Mouse (Mus musculus) megakaryocyte, adult 5-6 weeks (primary cell): Measurements from ENCODE around the gene Arhgef19. TPM values are rescaled to one million over a fixed set of nuclear protein-coding genes. Genes with fewer than 3 reads are reported as not detected.

Experiments used
- ATAC-seq: 2 replicates; pipeline ENCODE4 v1.8.0; 2016; ENCODE audit warnings: mild to moderate bottlenecking, inconsistent platforms; ENCODE audit not compliant: poor library complexity, severe bottlenecking
- total RNA-seq, 2 experiments: library from RNA; stranded (forward) in 1 of 2; stranded (reverse) in 1 of 2; fragments of 153-499, 151-499 nt in 1 of 2; fragments of 221-1000, 200-1000 nt in 1 of 2; gene quantifications; 2 replicates each; pipeline versions ENCODE4 v1.2.3 to v1.2.4; 2015 to 2017

Arhgef19 gene
- total RNA-seq, 2 experiments from 2014 or later = not detected

DNA sequence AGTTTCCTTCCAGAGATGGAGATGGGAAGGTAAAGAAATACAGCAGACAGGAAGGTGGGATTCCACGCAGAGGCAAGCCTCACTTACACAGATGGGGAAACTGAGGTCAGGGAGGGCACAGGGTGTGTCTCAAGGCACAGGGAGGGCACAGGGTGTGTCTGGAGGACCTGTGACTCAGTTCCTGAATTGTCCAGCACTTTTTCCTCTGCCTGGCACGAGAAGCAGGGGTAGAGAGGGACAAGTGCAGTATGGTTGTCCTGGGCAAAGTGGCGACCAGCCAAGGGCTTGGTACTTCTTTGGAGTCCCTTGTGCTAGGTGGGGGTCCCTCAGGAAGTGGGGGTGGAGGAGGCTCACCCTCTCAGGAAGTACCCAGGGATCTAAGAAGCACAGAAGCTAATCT is 42.8 kb downstream of the Arhgef19 start:
- peak; percentile 40 for ATAC-seq

DNA sequence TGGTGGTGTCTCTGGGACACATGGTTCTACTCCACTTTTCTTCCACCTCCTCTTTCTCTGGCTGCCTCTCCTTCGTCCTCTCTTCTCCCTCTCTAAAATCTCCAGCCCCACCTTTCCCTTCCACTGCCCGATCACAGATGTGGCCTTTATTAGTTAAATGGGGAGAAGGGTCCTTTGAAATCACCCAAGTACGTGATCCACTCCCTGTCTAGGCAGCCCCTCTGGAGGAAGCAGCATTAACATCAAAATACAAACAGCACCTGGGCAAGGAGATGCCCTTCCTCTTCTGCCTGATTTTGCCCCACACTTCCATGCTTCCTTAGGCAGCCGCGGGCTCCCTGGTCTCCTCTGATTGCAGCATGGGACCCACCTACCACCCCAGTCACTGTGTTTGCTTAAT is 43.3 kb downstream of the Arhgef19 start:
- ATAC-seq = no peak

DNA sequence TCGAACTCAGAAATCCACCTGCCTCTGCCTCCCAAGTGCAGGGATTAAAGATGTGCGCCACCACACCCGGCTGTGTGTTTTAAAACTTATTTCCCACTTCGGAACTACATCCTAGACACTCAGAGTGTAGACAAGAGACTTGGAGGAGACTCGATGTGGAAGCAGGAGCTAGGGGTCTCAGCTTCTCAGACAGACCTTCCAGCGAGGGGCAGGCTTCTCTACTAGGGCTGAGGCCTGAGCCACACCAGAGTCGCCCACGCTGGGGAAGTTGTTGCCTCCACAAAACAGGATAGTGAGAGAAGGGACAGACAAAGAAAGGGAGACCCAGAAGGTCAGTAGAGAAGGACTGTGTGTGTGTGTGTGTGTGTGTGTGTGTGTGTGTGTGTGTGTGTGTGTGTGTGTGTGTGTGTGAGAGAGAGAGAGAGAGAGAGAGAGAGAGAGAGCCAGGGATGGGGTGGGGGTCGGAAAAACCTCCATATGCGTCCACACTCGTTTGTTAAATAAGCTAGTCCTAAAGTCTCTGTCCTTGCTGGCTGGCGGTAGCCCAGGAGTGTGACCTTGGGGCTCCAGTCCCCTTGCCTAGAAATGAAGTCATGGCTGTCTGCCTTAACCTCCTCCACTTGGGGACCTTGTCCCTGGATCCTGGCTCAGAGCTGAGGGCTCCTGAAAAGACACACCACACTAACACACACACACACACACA is 44.0 kb downstream of the Arhgef19 start:
- no peak for ATAC-seq

DNA sequence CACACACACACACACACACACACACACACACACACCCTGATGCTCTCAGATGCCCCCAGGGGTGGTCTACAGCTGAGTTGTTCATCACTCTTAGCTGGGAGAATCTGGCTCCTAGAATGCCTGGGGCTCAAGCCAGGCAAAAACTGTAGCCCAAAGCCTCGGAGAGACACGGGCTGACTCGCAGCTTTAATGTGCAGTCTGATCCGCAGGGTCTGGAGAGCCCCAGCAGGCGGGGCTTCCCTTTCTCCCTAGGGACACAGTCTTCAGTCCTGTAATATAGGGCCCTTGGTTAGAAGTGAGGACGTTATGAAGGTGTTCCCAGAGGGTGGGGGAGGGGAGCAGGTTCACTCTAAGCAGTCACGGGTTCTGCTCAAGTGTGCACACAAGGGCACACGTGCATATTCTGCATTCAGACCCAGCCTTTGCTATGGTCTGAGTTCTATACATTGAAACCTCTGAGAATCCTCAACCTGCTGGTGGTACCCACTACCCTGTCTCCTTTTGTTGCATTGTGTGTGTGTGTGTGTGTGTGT is 44.6 kb downstream of the Arhgef19 start:
- ATAC-seq = no peak

DNA sequence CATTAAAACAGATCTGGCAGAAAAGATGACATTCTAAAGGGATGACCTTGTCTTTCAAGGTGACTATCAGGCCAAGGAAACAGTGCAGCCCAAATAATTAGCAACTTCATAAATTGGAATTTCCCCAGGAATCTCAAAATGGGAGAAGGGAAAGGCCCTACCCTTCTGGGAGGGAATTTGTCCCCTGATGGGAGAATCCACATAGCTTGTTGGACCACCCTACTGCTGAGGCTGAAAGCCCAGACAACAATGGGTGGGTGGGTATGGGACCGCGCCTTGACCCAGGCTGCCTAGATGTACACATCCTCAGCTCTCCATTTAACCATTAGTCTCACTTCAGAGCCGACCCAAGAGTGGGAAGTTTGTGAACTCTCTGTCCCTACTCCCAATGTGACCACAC is 45.2 kb downstream of the Arhgef19 start:
- no peak for ATAC-seq

DNA sequence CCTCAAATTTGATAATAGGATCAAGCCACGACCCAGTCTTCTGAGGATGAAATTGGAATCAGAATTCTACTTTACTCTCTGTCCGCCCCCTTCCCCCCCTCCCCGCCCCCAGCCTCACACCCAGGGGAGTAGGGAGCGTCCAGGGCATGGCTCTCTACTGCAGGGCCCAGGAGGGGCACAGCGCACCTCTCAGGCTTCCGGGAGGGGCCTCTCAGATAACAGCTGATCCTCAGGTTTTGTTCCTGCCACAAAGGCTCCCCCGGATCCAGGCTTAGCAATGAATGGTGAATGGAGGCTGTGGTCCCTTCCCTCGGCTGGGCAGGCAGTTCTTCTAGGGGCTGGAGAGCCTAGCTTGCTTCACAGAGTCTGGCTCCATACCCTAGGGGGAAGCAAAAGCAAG is 45.8 kb downstream of the Arhgef19 start:
- no peak for ATAC-seq

DNA sequence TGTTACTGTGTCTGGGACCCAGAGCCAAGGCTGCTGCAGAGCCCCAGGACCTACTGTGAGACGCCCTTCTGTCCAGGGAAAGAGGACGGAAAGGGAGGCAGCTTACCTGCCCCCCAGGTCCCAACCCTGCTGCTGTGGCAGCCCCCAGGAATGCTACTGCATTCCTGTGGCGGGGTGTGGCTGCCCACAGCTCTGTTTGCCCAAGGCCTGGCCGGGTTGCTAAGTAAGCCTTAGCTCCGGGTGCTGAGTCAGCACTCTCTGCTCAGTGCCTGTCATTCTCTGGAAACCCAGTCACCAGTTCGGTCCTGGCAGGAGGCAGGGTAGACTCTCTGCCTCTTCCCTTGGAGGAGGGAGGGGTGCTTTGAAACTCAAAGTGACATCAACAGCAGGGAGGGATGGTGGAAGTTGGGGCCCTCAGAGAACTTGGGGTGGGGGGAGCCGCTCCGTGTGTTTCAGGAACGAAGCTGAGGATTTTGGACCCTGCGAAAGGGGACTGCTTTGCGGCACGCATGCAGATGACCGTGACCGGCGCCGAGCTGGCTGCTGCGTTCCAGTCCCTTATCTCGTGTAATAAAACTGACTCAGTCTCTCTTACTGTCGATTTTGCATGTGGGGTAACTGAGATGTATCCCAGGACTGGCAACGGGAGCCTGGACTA is 47.7 kb downstream of the Arhgef19 start:
- peak; percentile 60 for ATAC-seq

DNA sequence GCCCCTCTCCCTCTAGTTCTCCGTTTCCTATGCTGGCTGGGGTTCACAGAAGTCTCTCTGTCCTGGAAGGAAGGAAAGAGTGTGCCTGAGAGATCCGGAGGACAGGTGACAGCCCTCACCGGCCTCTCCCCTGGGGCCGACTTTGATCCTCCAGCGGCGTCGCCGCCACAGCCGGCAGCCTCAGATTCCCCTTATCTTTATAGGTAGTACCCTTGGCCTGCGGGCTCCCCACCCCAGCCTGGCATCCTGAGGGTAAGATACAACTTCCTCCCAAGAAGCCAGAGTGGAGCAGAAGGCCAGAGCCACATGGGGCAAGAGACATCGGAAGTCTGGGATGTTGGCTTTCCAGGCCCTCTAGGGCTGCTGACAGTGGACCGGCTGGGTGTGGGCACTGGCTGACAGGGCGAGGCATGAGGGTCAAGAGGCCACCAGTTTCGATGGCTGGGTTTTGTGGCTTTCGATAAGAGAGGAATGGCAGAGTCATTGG is 48.3 kb downstream of the Arhgef19 start:
- peak; percentile 60 for ATAC-seq

DNA sequence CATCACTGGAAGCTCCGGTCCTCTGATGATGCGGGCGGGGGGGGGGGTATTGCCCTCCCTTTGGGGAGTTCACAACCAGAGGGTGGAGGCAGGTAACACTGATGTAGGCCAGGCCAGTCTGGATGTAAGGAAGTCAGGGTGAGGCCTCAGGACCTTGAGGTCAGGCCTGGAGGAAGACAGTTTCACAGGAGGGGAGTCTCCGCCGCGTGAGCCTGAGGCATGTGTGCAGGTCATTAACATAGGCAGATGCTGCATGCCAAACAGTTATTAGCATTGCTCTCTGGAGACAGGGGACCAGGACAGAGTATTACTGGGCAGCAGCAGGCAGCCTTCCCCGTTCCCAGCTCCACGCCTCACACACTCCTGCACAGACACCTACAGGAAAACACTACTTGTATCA is 48.9 kb downstream of the Arhgef19 start:
- no peak for ATAC-seq

DNA sequence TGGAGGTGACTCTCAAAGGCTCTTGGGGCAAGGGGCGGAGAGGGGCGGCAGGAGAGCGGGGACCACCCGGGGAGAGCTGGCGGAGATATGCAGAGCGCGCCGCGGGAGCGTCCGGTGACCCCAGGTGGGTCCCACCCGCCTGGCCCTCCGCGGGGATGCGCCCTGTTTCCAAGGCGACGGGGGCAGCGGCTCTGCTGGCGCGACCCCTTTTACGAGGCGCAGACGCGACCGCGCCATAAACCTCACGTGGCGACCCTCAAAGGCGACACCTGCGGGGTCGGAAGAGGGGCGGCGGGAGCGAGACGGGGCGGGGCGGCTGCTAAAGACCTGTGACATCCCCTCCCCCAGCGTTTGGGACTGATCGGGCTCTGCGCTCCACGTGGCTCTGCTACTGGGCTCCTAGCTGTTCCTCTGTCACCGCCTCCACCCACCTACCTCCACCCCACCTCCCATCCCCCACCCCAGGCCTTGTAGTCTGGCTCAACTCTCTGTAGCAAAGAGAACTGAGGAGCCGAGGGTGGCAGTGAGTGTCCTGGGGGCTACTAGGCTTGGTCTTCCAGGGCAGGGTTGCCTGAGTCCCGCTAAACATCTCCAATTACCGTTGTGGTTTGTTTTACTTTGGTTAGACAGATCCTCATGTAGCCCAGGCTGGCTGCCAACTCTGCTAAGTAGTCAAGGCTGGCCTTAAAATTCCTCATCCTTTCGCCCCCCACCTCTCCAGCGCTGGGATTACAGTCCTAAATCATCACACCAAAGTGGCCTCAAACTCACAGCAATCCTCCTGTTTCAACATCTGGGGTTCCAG is 52.5 kb downstream of the Arhgef19 start:
- ATAC-seq = no peak

DNA sequence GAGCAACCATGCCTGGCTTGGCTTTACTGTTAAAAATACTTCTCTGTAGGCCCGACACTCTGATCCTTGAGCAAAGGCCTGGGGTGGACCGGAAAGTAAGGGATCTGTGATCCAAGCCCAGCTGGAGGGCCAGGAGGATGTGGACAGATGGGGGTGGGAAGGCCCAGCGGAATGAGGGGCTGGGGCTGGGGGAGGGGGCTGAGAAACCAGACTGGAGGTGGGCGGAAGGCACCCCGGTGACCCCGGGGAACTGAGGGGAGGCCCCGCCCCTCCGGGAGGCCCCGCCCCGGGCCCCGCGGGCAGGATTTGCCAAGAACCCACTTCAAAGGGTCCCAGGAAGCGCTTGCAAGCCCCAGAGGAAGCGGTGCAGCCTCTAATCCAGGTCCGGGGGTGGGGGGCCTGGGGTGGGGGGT is 56.5 kb downstream of the Arhgef19 start:
- no peak for ATAC-seq

DNA sequence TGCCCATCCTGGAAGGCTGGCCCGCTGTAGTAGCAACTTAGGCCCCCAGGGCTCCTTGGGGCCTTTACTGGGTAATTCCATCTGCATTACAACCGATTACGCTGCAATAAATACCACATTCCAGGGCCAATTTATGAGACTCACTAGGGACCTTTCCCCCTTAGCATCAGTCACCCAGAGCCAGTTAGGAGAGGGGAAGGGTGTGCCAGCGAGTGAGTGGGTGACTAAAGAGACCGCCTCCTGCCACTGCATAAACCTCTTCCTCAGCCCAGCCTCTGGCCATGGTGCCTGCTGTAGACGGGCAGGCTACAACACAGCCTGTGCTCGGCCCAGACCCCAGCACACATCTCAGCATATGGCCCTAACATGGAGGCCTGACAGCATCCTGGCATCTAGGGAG is 58.6 kb downstream of the Arhgef19 start:
- no peak for ATAC-seq

DNA sequence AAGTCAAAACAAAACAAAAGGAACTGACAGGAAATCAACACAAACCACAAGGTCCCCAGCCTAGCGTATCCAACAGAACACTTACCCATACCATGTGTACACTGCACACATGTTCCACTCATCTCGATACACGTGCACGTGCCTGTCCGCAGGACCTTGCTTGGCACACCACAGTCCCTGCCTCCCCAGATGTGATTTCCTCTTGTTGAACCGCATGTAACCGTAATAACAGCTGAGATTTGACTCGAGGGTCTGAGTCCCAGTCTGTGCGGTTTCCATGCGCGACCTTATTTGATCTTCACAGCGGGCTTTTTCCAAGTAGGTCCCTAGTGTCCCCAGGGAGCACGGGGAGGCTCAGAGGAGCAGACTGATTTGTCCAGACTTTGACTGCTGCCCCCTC is 60.1 kb downstream of the Arhgef19 start:
- peak; percentile 36 for ATAC-seq

DNA sequence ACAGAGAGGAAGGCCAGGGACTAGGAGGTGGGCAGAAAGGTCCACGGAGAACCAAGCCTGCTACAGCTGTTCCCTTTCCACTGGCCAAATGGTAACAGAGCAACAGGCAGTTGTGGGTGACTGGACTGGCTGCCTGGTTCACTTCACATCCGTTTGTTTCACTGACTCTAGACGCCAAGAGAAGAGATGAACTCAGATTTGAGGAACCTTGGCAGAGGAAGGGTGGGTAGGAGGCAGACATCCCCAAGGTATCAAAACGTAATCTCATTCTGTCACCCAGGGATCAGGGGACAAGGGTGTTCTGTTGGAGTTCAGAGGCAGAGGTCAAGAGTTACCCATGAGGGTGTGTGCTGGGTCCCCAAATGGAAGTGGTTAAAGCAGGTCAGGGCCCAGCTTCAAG is 60.9 kb downstream of the Arhgef19 start:
- no peak for ATAC-seq

DNA sequence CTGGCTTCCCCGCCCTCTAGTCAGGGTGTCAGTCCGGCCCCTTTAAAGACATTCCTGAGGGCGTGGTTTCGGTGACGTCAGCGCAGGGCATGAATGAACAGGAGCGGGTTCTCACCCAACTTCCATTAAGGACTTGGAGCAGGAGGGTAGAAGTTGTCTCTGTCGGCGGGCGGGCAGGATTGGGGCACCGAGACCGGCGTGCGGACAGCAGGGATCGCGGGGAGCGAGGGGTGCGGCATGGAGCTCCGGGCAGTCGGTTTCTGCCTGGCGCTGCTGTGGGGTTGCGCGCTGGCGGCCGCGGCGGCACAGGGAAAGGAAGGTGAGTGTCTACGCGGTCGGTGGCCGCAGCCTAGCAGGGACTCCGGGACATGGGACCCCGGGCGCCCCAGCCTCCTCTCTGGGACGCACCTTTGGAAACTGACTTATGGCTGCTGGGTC is 61.8 kb downstream of the Arhgef19 start, which contains the start of gene Epha2:
Epha2 (plus strand) TSS at position 125 of the 438 bp plus-strand sequence.
- ATAC-seq = 0 out of 2 replicates have a peak, but pooled peaks have one; percentile 20

DNA sequence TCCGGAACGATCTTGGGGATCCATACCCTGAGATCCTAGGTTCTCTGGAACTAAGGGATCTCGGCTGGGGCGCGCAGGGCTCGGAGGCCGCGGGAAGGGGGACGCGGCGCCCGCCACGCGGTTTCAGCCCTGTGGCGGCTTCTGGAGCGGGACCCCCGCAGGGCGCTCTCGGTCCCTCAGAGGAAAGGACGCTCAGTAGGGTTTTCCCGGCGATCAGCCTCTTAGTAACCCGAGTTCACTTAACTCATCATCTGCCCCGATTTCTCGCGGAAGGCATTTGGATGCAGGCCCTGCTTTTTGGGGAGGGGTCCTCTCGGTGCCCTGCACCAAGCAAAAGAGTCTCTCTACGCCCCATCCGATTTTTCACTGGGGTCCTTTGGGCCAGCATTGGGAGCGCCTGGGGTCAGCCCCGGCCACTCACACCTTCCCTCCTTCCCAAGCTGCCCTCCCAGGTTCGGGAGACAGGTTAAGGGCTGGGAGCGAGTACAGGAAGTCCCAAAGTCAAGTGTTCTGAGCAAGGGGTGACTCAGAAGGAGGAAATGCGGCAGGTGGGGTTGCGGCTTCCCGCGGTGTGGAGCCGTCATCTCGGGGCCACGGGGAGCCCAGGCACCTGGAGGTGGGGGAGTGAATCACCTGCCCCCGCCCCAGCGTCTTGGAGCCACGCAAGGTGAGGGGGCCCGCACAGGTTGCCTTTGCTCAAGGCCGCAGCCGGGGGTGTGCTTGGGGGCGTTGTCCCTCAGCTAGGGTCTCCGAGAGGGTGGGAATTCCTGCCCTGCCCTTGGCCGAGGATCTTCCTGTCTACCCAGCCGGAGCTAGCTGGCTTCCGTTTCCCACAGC is 62.5 kb downstream of the Arhgef19 start:
- ATAC-seq = no peak

DNA sequence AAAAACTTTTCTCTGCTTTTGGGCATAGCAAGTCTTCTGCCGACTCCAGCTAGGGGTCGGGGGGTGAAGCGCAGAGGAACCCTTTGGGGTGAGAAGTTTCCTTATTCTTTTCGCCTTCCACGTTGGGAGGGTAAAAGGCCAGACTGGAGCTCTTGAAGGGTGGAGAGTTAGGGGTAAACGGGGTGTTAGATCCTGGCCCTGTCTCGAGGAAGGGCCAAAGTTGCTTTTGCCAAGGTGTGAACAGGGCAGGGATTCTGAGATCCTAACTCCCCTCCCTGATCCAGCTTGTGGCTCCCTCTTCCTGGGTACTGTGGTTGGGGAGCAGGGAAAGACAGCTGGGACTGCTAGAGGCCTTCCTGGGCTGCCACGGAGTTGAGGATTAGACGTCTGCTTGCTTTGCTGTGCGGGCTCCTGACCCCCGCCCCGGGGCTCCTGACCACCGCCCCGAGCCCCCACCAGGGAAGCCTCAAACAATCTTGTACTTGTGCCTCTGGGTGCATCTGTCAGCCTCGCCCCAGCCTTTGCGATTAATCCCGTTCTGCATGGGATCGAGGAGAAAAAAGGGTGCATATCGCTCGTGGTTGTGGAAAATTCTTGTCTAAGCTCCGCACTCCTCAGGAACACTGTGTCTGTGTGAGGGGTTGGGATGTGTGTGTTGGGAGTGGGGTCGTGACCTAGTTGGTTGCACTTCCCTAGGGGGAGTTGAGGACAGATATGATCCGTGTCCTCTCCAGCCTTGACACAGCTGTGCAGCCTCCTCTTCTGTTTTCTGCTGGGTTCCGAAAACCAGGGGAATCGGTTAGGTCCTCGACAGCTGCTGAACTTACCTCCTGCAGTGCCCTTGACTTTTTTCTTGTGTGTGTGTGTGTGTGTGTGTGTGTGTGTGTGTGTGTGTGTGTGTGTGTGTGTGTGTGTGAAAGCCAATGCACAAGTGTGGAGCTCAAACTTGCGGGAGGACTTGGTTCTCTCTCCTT is 63.4 kb downstream of the Arhgef19 start:
- no peak for ATAC-seq

DNA sequence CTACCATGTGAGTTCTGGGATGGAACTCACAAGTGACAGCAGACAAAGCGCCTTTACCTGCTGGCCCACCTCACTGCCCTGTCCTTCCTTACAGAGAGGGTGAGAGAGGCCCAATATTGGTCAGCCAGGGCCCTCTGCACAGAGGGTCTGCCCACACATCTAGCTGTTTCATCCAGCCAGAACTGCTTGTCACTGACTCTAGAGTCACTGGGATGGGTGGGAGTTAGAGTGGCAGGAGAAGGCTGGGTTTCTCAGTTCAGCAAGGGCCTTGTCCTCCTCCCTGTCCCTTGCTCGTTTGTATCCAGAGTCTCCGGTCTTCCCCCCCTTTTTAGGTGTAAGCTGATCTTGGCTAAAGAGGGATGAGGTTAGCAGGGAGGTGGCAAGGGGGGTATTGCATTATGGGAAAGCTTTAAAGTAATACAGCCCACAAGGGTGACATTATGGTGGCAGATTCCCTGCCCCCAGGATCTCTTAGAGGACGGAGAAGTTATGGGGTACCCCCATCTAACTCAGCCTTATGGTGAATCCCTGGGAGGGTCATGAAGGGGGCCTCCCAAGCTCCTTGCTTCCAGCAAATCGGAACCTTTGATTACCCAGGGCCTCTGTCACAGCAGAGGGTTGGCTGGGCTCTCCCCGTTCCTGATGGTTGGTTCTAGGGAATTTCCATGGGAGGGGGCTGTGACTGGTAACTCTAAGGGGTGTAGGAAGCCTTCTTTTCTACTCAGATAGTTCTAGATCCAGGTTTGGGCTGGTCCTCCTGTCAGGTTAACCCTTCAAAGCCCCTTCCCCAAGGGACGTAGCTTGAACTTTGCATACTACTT is 64.3 kb downstream of the Arhgef19 start:
- ATAC-seq = no peak
